Mouse (Mus musculus) gastrocnemius, adult 8-10 months (tissue): ENCODE measurements around the gene Hps3. TPM values are rescaled to one million over a fixed set of nuclear protein-coding genes. Genes with fewer than 3 reads are reported as not detected.

ENCODE experiments used
- DNase-seq, 2 experiments: peaks; one replicate each; pipeline ENCODE4 v3.0.0; 2022; ENCODE audit warnings: low spot score in 2 of 2
- total RNA-seq, 4 experiments: library from RNA; stranded (reverse); gene quantifications; 2 replicates each; pipeline ENCODE4 v1.2.4; 2022

Gene Hps3
- total RNA-seq, 4 experiments from 2014 or later, result 3.1 to 4.1 (median 3.8) TPM

- no peak for DNase-seq
Observed at GRCm38 (mm10) chr3:20007275-20007674, 27.8 kb downstream of the Hps3 start.

GRCm38 (mm10) chr3:20005611-20006010 lies 29.5 kb downstream of the Hps3 start:
- DNase-seq, result no peak

- DNase-seq, result no peak
Observed at GRCm38 (mm10) chr3:20004422-20004821, 30.7 kb downstream of the Hps3 start.

- no peak for DNase-seq
Observed at GRCm38 (mm10) chr3:20002786-20003185, 32.3 kb downstream of the Hps3 start.

- DNase-seq, result no peak
Observed at GRCm38 (mm10) chr3:20000806-20001205, 34.3 kb downstream of the Hps3 start.

GRCm38 (mm10) chr3:19999551-19999950 lies 35.6 kb downstream of the Hps3 start:
- no peak for DNase-seq

GRCm38 (mm10) chr3:19992388-19992787 lies 42.7 kb downstream of the Hps3 start:
- DNase-seq, result no peak

GRCm38 (mm10) chr3:19990031-19990430 lies 45.1 kb downstream of the Hps3 start:
- DNase-seq, result no peak

GRCm38 (mm10) chr3:19986123-19986522 lies 49.0 kb downstream of the Hps3 start:
- DNase-seq, result no peak

GRCm38 (mm10) chr3:19982846-19983245 lies 52.3 kb downstream of the Hps3 start:
- DNase-seq, result no peak

- no peak for DNase-seq
Observed at GRCm38 (mm10) chr3:19981156-19981555, 54.0 kb downstream of the Hps3 start.

GRCm38 (mm10) chr3:19978474-19978873 lies 56.6 kb downstream of the Hps3 start:
- DNase-seq, result peak in 1 of 2 experiments; percentile 5

GRCm38 (mm10) chr3:19966072-19966471 lies 69.0 kb downstream of the Hps3 start:
- no peak for DNase-seq

- DNase-seq, result no peak
Observed at GRCm38 (mm10) chr3:19965239-19965638, 69.9 kb downstream of the Hps3 start.

- no peak for DNase-seq
Observed at GRCm38 (mm10) chr3:19964625-19965188, 70.4 kb downstream of the Hps3 start.

GRCm38 (mm10) chr3:19962769-19963513 lies 72.2 kb downstream of the Hps3 start:
- no peak for DNase-seq

- DNase-seq, result no peak
Observed at GRCm38 (mm10) chr3:19961341-19961740, 73.8 kb downstream of the Hps3 start.

- DNase-seq, result no peak
Observed at GRCm38 (mm10) chr3:19960570-19961114, 74.5 kb downstream of the Hps3 start.

- DNase-seq, result no peak
Observed at GRCm38 (mm10) chr3:19958983-19959382, 76.1 kb downstream of the Hps3 start.

GRCm38 (mm10) chr3:19958031-19958430 lies 77.1 kb downstream of the Hps3 start:
- DNase-seq, result no peak

- no peak for DNase-seq
Observed at GRCm38 (mm10) chr3:19956885-19957284, 78.2 kb downstream of the Hps3 start, which contains the start of gene Cp. Gene Cp, plus strand, starts transcription at chr3:19957054.

GRCm38 (mm10) chr3:19953865-19954264 lies 81.2 kb downstream of the Hps3 start:
- DNase-seq, result peak; percentile 34 to 47

GRCm38 (mm10) chr3:19953425-19953824 lies 81.7 kb downstream of the Hps3 start:
- DNase-seq, result no peak
